Mouse (Mus musculus) bone marrow, adult 2 months (tissue): ENCODE measurements around the gene Gbf1.

Experiments
- CTCF ChIP-seq: fragments of 200-500 bp; IDR thresholded peaks from 2 replicates; pipeline ENCODE4 v1.5.1; 2011; ENCODE audit warnings: low read length, control low read depth; ENCODE audit not compliant: control insufficient read depth, insufficient read depth
- POLR2A ChIP-seq: fragments of 200-500 bp; IDR thresholded peaks from 2 replicates; pipeline ENCODE4 v1.6.1; 2011; ENCODE audit warnings: low read depth, mild to moderate bottlenecking, control low read depth, low read length, borderline replicate concordance; ENCODE audit not compliant: control insufficient read depth

DNA sequence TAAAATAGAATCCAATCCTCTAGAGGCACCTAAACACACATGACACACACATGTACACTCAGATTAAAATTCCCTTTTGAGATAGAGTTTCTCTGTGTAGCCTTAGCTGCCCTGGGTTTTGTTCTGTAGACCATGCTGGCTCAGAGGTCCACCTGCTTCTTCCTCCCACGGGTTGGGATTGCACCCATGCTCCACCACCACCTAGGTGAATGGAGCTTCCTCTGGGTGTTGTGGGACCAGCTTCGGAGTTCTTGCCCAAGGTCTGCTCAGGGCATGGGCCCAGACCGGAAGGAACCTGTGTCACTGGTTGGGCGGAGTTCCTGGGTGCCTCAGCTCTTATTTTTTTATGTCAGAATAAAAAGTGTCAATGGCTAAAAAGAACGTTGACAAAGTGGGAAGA lies 62.2 kb downstream of the Gbf1 start:
- TF ChIP-seq POLR2A (no peak), CTCF (no peak)
